Mouse (Mus musculus) C2C12 (cell line): Measurements from ENCODE around the gene Atxn2l.

Experiments used
- CTCF ChIP-seq: IDR thresholded peaks from one replicate; pipeline ENCODE4 v1.5.1; 2011; ENCODE audit not compliant: control insufficient read depth, insufficient read depth, insufficient read length
- USF1 ChIP-seq: IDR thresholded peaks from one replicate; pipeline ENCODE4 v1.6.1; 2011; ENCODE audit warnings: low read depth, mild to moderate bottlenecking, control low read depth, moderate library complexity

GRCm38 (mm10) chr7:126467271-126467670 is 36.0 kb downstream of the Atxn2l start:
- TF ChIP-seq CTCF (peak; percentile 47), USF1 (no peak)
